Mouse (Mus musculus) liver, postnatal 0 days (tissue): ENCODE data around the gene Cemip2. TPM values are rescaled to one million over a fixed set of nuclear protein-coding genes. Genes with fewer than 3 reads are reported as not detected.
"Not testable (repeated sequence)": the region's sequence is repeated elsewhere in the genome, so short reads cannot be mapped to it uniquely, and the experiment has no call there.

Experiments
- ATAC-seq: fragments of 200-750 bp; cut with Nextera tagmentation; 2 replicates; pipeline ENCODE4 v1.8.0; 2017; ENCODE audit warnings: mild to moderate bottlenecking, moderate library complexity
- DNase-seq: peaks from one replicate; pipeline ENCODE4 v3.0.0-alpha.2; 2016
- H3K27ac ChIP-seq: fragments of 300-500 bp; sonication (generic); 2 replicates; pipeline ENCODE4 v1.5.1; 2014; ENCODE audit warnings: antibody characterized with exemption, moderate library complexity, mild to moderate bottlenecking, low read depth
- H3K27me3 ChIP-seq: fragments of 300-500 bp; sonication (generic); 2 replicates; pipeline ENCODE4 v1.6.1; 2014; ENCODE audit warnings: low read length, control low read depth, mixed read lengths; ENCODE audit not compliant: insufficient read depth
- H3K36me3 ChIP-seq: fragments of 300-500 bp; sonication (generic); replicated peaks from 2 replicates; pipeline ENCODE4 v1.6.1; 2014; ENCODE audit warnings: mild to moderate bottlenecking, control low read depth, low read length, moderate library complexity, mixed read lengths; ENCODE audit not compliant: insufficient read depth
- H3K4me1 ChIP-seq: fragments of 300-500 bp; sonication (generic); 2 replicates; pipeline ENCODE4 v1.6.1; 2014; ENCODE audit warnings: antibody characterized with exemption, mild to moderate bottlenecking, control low read depth; ENCODE audit not compliant: insufficient read depth
- H3K4me2 ChIP-seq: fragments of 300-500 bp; sonication (generic); 2 replicates; pipeline ENCODE4 v1.6.1; 2014; ENCODE audit warnings: low read depth, mild to moderate bottlenecking, low read length, moderate library complexity, mixed read lengths
- H3K4me3 ChIP-seq: fragments of 300-500 bp; sonication (generic); 2 replicates; pipeline ENCODE4 v1.5.1; 2014; ENCODE audit warnings: low read depth, low read length
- H3K9ac ChIP-seq: fragments of 300-500 bp; sonication (generic); replicated peaks from 2 replicates; pipeline ENCODE4 v1.6.1; 2014; ENCODE audit warnings: mild to moderate bottlenecking, moderate library complexity
- H3K9me3 ChIP-seq: fragments of 300-500 bp; sonication (generic); 2 replicates; pipeline ENCODE4 v1.6.1; 2016; ENCODE audit warnings: mild to moderate bottlenecking, control low read depth, low read length, mixed read lengths
- CTCF ChIP-seq: sonication (generic); IDR thresholded peaks from 2 replicates; pipeline ENCODE4 v1.5.1; 2016; ENCODE audit warnings: antibody characterized with exemption, low read depth
- EP300 ChIP-seq: IDR thresholded peaks from 2 replicates; pipeline ENCODE4 v1.6.1; 2016; ENCODE audit warnings: antibody characterized with exemption, low read depth, mild to moderate bottlenecking
- WGBS: fragments of 180-500 bp; shearing (Covaris S2); extraction: QIAGEN DNeasy Blood & Tissue Kit; methylation state at CpG from one replicate; pipeline ENCODE4 v1.1.7; 2014; ENCODE audit not compliant: insufficient replicate concordance; 5-methylcytosine and 5-hydroxymethylcytosine counted together
- polyA plus RNA-seq: library from polyadenylated mRNA; unstranded; fragments of >200 nt; fragmentation: Nextera tagmentation; extraction: Ambion mirVana; gene quantifications from 2 replicates; pipeline ENCODE4 v1.2.1, GENCODE M21; 2015

Cemip2 gene
- polyA plus RNA-seq, 1 experiment from 2014 or later = 6.6 TPM

- ATAC-seq (no peak), DNase-seq (no peak)
- no peaks in the 10 kb centered on the region for H3K9me3 ChIP-seq
- TF ChIP-seq CTCF (no peak), EP300 (no peak)
- 73% methylated on average over 9 of the region's 9 CpGs for WGBS
- H3K27me3 ChIP-seq = no peaks in the 10 kb centered on the region
- 0 out of 2 replicates have a peak overlapping the region, but pooled peaks have one; percentile 24 for H3K27ac ChIP-seq
- H3K9ac ChIP-seq = no peak overlapping the region
- no peak overlapping the region for H3K4me3 ChIP-seq
- peaks cover 6% of the 10 kb centered on the region; the same call in 1 of the 2 replicates for H3K36me3 ChIP-seq
- H3K4me2 ChIP-seq = no peak overlapping the region
- no peaks in the 10 kb centered on the region for H3K4me1 ChIP-seq
These were observed 85.1 kb downstream of the Cemip2 start for GRCm38 (mm10) chr19:21862991-21863931.

DNA sequence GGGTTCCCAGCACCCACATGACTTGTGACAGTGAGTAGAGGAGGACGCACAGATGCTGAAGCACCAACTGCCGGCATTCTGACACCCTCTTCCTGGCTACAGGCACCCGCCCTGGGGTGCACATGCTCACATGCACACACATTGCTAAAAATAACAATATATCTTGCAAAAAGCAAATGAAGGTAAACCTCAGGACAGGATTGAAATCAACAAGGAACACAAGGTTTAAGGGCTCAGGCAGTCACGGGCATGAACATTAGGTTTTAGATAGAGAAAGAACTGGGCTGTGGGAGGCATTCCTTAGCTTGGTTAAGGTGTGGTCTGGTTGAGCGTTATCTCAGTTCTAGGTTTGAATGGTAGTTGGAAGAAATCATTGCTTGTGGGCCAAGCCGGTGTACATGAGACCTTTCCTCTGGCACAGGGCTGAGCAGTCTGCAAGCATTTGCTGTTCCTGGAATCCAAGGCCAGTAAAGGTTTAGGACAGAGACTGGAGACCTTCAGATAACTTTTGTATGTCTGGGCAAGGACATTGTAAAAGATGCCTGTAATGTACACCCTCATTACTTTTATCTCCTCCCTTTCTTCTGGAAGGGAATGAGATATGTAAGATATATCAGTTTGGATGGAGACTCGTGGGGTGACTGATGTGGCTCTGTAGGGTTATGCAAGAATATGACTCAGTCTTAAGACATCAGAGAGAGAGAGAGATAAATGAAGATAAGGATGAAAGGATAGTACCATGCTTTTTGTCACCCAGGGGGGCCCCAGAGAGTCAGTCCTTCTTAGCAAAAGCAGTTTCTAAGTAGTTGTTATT, 87.3 kb downstream of the Cemip2 start:
- TF ChIP-seq EP300 (no peak), CTCF (no peak)
- 51% methylated on average over 7 of the region's 7 CpGs for WGBS
- Histone ChIP-seq H3K27me3 (no peaks in the 10 kb centered on the region), H3K4me3 (no peak overlapping the region), H3K9me3 (no peaks in the 10 kb centered on the region), H3K4me1 (no peaks in the 10 kb centered on the region), H3K9ac (no peak overlapping the region), H3K4me2 (no peak overlapping the region), H3K27ac (no peak overlapping the region), H3K36me3 (no peaks in the 10 kb centered on the region)
- DNase-seq (no peak), ATAC-seq (no peak)

- Histone ChIP-seq H3K27me3 (no peaks in the 10 kb centered on the region), H3K4me3 (no peak overlapping the region), H3K27ac (no peak overlapping the region), H3K36me3 (no peaks in the 10 kb centered on the region), H3K4me1 (no peaks in the 10 kb centered on the region), H3K9ac (no peak overlapping the region), H3K9me3 (no peaks in the 10 kb centered on the region), H3K4me2 (no peak overlapping the region)
- ATAC-seq (no peak), DNase-seq (no peak)
- TF ChIP-seq CTCF = no peak
- TF ChIP-seq EP300 = no peak
These were observed 88.0 kb downstream of the Cemip2 start for GRCm38 (mm10) chr19:21866094-21866493.

DNA sequence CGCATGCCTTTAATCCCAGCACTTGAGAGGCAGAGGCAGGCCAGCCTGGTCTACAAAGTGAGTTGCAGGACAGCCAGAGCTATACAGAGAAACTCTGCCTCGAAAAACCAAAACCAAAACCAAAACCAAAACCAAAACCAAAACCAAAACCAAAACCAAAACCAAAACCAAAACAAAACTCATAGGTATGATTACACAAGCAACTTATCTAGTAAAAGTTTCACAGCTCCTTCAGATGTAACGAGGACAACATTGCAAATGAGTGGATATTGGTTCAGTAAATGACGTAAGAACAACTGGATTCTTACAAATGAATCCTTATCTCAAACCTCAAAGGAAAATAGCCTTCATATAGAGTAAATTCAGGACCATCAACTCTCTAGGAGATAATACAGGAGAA, 88.6 kb downstream of the Cemip2 start:
- ATAC-seq, H3K36me3 ChIP-seq, H3K4me1 ChIP-seq, H3K27ac ChIP-seq, DNase-seq, H3K9ac ChIP-seq, H3K4me3 ChIP-seq, H3K9me3 ChIP-seq, H3K4me2 ChIP-seq, H3K27me3 ChIP-seq: not testable (repeated sequence)
- WGBS = 75% methylated on average over 4 of the region's 4 CpGs

DNA sequence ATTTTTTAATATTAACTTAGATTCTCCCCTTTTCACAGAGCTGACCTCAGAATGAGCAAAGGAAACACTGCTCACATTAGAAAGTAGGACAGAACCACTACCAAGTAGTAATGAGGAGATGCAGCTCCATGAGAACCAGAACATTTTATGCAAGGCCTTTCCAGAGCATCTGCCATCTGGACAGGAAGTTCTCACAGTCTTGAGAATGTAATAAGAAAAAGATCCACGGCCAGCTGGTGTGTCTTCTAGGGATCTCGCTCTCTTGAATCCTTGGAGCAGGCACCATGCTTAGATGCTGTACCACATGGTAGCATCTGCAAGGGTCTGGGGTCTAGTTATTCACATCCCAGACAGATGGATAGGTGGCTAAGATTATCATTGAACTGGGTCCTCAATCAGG, 90.3 kb downstream of the Cemip2 start:
- DNase-seq (no peak), ATAC-seq (no peak)
- no peaks in the 10 kb centered on the region for H3K27me3 ChIP-seq
- H3K9me3 ChIP-seq = no peaks in the 10 kb centered on the region
- WGBS = 79% methylated on average over 2 of the region's 2 CpGs
- H3K4me2 ChIP-seq = no peak overlapping the region
- no peak overlapping the region for H3K9ac ChIP-seq
- H3K4me1 ChIP-seq = no peaks in the 10 kb centered on the region
- no peak overlapping the region for H3K4me3 ChIP-seq
- TF ChIP-seq CTCF (no peak), EP300 (no peak)
- H3K27ac ChIP-seq = no peak overlapping the region
- H3K36me3 ChIP-seq = no peaks in the 10 kb centered on the region

DNA sequence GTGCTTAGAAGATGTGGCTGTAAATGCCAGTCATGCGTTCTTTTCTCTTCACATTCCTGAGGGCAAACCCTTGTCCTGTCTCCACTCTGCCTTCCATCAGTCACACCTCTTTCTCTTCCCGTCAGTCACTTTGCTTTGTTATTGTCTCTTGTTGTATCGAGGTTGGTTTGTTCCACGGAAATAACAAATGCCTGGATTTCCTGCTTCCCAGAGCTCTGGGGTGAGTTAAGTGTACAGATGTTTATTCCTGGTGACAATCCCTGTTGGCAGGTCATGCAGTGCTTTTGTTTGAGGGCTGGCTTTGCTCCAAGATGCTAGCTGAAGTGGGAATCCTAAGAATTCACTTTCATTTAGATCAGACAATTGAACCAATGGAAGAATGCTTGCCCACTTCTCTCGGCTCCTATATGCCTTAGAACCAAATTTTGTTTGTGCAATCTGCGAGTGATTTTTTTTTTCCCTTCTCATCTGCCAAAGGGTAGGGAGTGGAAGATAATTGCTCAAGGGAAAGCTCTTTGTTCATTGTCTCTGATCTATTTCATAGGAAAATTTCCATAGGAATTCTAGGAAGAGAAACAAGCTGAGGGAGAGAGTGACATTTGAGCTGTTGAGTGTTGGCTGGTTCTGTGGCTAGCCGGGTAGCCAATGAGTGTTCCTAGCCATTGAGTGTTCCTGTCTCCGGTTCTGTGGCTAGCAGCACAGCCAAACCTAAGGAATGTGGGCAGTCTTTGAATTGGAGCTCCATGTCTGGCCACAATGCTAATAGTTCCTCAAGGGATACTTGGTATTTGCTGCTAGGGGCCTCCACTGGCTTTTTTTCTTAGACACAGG, 104.2 kb downstream of the Cemip2 start:
- H3K4me2 ChIP-seq = no peak overlapping the region
- no peaks in the 10 kb centered on the region for H3K36me3 ChIP-seq
- no peaks in the 10 kb centered on the region for H3K4me1 ChIP-seq
- H3K27me3 ChIP-seq = no peaks in the 10 kb centered on the region
- no peaks in the 10 kb centered on the region for H3K9me3 ChIP-seq
- TF ChIP-seq EP300 = peak; percentile 47; the same call in 1 of the 2 replicates
- TF ChIP-seq CTCF = no peak
- ATAC-seq (no peak), DNase-seq (no peak)
- no peak overlapping the region for H3K9ac ChIP-seq
- H3K27ac ChIP-seq = peak overlapping the region; percentile 39; the same call in 1 of the 2 replicates
- no peak overlapping the region for H3K4me3 ChIP-seq
- WGBS = 60% methylated on average over 8 of the region's 8 CpGs
